Mouse (Mus musculus) G1E-ER4 (cell line): ENCODE measurements around the gene Trim14. TPM values are rescaled to one million over a fixed set of nuclear protein-coding genes. Genes with fewer than 3 reads are reported as not detected.

Experiments used
- GATA1 ChIP-seq: IDR thresholded peaks from one replicate; pipeline ENCODE4 v1.8.0; 2012; ENCODE audit warnings: low read length, inconsistent platforms
- polyA plus RNA-seq: library from polyadenylated mRNA; stranded (reverse); fragments of >175 nt; gene quantifications from 2 replicates; pipeline ENCODE4 v1.2.3, GENCODE M21; 2012

Trim14 gene
- polyA plus RNA-seq, 1 experiment: 17.9 TPM

DNA sequence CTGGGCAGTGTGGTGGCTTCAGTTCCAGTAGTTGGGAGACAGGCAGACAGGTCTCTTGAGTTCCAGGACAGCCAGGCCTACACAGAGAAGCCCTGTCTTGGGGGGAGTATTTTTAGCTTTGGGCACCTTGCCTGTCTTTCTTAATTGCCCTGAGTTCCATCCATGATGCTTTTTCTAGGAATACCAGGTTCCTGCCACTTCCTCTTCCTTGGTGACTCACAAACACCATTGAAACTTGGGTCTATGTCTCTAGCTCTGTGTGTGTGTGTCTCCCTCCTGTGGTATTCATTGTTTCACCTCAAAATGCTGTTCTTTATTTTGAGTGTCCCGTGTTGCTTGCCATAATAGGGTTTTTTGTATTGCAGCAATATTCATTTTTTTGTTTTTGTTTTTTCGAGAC, 77.5 kb downstream of the Trim14 start:
- no peak for TF ChIP-seq GATA1

DNA sequence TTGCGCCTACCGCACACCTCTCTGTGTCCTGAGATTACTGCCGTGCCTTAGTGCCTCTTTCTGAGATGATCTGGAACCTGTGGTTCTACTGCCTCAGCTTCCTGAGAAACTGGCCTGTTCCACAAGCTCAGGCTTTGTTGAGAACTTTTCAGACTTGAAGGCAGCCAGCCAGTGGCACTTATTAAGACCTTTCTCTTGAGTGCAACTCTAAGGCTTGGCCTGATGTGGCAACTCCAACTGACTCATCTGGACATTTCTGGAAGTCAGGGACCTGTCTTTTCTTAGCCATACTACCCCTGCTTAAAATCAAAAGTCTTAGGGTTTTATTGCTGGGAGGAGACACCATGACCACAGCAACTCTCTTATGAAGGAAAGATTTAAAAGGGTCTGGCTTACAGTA, 78.8 kb downstream of the Trim14 start:
- no peak for TF ChIP-seq GATA1

DNA sequence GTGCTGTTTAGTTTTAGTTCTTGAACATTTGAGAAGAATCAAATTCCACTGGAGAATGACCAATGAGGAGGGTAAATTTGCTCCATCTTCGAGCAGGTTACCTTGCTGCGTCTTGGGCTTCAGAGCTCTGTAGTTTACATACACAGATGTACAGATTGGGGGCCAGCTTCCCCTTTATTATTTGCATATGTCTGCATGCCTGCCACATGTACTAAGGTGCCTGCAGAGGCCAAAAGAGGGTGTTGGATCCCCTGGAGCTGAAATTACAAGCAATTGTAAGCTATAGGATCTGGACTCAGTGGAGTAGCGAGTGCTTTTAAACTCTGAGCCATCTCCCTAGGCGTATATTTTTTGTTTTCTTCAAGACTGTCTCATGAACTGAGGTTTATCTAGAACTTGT, 79.2 kb downstream of the Trim14 start:
- no peak for TF ChIP-seq GATA1

DNA sequence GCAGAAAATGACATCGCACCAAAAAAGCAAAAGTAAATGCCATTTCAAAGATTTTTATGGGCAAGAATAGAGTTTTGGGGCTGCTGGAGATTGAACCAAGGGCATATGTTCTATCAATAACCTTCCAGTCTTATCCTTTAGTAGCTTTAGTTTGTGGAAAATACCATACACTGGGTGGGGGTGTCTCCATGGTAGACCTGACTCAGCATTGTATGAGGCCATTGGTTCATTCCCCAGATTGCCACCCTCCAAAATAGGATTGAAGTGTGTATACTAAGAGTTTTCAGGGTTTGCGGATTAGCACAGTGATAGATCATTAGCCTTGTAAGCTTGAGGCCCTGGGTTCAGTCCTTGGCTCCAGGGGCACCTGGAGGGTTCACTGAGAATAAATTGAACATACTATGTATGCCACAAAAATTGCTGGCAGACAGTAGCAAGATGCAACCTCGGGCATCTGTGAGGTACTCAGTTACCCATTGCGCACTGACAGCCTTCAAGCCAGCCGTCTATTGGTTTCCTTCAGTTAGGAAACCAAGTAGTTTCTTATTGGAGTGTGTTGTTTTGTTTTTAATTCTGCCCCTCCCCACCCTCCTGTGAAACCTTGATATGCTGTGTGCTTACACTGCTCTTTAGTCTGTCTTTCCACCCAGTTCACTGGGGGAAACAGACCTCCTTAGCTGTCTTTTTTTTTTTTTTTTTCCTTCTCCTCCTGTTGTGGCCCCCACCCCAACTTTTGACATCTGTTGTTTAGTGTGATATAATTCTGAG, 81.7 kb downstream of the Trim14 start:
- TF ChIP-seq GATA1: no peak

DNA sequence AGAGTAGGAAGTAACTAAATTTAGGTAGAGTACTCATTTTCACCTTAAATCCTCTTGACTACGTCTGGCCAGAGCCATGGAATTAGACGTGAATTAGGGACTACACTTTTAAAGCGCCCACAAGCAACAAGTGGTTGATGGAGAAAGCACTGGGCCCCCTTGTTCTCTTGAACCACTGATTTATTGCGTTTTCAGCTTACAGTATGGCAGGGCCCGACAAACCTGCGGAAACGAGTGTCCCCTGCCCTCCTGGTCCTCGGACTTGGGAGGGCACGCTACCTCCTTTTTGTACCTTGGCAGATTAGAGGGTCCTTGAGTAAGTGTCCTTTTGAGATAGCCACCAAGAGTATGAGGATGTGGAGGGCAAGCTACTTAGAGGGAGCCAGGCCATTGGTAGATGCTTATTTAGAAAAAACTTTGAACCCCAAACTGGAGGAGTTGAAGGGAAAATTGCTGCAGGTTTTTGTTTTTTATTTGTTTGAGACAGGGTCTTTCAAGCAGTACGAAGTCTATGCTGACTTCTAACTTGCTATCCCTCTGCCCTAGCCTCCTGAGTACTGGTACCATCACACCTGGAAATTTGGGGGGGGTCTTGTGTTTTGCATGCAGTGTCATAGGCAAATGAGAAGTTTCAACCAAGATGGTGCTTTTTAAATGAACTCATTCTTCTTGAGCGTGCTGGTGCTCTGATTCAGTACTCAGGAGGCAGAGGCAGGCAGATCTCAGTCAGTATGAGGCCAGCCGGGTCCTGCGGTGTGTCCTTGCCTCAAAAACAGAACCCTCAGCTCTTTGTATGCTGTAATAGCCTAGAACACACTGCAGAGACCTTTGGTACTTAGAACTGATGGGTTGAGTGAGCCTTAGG, 82.9 kb downstream of the Trim14 start:
- TF ChIP-seq GATA1: no peak

DNA sequence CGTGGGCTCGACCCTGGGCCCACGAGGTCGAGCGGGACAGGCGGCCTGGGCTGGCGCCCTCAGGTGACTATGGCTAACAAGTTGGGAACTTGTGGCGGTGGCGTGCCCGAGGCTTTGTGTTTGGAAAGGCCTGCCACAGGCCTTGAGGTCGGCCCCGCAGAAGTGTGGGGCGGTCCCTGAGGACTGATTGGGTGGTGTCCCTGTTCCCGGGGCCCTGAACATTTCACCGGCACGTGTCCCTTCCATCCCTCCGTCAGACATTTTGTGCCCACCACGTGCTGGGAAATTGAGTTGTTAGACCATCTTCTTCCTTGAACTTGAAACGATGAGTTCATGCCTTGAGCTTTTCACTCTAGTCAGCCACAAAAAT, 83.5 kb downstream of the Trim14 start:
- TF ChIP-seq GATA1: no peak

DNA sequence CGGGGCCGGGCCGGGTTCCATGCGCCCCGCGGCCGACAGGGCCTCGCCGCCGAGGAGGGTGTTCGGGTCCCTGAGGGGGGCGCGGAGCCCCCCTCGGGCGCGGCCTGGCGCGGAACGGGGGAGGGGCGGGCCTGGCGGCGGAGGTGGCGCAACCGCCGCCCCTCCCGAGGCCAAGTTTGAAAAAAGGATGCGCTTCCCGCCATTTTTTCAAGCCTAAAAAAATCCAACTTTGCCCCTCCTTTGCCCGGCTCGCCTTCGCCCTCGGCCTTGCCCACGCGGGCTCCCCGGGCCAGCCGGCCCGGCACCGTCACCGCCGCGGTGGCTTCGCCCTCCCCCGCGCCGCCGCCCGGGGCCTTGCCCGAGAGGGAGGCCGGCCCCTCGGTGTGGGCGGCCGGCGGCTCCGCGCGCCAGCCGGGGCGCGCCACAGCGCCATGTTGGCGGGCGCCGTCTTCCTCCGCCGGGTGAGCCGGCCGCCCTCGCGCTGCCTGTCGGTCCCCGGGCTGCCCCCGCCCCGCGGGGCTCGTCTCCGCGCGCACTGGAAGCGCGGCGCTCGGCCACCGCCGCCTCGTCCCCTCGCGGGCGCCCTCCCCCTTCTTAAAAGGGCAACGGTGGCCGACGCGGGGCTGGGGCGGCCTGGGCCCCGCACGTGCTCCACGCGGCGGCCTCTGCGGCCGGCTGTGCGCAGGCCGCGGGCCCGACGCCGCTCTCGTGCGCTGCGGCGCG, 84.0 kb downstream of the Trim14 start:
- TF ChIP-seq GATA1: no peak

DNA sequence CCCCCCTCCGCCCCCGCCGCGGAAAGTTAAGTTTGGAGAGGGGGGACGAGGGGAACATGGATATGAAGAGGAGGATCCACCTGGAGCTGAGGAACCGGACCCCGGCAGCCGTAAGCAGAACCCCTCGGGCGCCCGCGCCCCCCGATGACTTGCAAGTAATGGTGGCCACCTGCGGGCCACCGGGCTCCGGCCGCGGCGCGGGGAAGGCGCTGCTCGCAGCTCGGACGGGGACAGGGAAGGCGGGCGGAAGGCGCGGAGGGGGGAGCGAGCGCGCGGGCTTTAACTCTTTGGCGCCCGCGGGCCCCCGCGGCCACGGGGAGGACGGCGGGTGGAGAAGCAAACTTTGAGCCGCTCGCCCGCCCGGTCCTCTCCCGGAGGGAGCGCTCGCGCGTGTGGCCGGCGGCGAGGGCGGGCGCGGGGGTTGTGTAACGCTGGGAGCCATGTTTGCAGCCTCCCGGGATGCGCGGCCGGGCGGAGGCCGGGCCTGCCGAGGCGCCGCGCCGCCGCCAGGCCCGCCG, 84.6 kb downstream of the Trim14 start:
- TF ChIP-seq GATA1: no peak

DNA sequence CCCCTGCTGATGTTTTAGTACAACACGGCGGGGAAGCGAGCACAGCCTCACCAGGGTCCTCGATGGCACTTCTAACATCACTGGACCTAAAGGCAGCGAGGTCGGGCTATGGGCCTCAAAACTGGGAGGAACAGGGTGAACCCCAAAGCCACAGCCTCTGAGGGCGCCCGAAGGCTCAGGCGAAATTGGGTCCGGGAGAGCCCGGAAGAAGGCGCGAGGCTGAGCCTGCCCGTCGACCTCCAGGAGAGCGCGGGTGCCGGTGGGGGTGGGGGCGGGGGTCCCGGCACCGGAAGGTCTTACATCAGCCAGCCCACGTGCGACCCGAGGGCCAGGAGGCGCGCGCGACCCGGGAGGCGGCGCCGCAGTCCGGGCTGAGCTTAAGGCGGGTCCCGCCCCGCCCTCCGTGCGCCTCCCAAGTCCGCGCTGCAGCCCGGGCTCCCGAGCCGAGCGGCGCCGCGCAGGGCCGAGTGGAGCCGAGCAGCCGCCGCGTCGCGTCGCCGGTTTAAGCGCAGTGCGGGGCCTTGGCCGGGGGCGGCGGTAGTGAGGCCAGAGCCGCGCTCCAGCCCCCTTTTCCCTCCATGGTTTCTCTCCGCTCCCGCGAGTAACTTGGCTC, 85.3 kb downstream of the Trim14 start, which contains the start of gene Anp32b:
Gene Anp32b, plus strand, starts transcription at position 384 of the 613 bp plus-strand sequence.
- TF ChIP-seq GATA1: no peak

DNA sequence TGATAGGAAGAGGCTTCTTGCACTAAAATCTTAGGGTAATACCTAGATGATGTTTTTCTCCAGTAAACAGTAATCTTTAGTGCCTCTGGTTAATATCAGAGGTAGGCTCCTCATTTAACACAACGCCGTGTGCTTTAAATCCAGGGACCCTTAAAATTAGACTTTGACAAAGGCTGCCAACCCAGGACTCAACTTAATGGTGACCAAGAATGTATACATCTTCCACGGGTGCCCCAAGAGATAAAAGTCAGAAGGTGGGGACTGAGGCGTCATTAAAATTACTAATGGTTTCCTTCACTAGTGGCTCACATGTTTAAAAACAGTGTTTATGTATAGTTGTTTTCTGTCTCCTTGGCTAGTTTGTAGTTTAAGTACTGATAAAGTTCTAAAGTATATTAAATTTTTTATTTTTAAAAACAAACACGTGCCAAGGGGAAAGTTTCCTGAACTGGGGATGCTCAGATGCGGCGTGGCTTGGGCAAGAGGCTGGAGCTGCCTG, 85.9 kb downstream of the Trim14 start:
- TF ChIP-seq GATA1: no peak

DNA sequence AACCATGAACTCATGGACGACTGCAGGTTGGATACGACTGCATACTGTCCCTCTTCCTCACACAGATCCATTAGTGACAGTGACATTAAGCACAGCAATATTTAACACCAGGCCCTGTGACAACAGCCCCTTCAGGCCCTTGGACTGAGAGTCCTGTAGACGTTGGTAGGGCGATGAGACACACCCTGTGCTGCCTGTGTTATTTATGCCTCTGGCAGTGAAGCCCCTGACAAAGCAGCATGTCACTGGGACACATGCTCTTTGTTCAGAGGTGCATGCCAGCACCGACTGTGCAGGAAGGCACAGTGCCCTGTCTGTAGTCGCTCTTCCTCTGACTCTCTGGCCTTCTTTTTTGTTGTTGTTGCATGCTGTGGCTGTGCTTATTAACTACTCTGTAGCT, 87.1 kb downstream of the Trim14 start:
- no peak for TF ChIP-seq GATA1

DNA sequence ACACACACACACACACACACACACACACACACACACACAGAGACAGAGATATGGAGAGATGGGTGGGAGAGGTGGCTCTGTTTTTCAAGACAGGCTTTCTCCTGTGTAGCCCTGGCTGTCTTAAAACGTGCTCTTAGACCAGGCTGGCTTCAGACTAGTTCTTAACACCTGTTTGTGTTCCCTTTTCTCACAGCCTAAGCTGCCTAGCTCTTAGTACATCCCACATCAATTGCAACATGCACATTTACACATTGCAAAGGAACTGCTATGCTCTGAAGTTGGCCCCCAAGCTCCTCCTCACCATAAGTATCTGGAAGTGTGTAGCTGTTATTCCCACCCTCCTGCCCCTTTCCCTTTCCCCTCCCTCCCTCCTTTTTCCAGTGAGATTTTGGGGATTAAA, 88.5 kb downstream of the Trim14 start:
- no peak for TF ChIP-seq GATA1

DNA sequence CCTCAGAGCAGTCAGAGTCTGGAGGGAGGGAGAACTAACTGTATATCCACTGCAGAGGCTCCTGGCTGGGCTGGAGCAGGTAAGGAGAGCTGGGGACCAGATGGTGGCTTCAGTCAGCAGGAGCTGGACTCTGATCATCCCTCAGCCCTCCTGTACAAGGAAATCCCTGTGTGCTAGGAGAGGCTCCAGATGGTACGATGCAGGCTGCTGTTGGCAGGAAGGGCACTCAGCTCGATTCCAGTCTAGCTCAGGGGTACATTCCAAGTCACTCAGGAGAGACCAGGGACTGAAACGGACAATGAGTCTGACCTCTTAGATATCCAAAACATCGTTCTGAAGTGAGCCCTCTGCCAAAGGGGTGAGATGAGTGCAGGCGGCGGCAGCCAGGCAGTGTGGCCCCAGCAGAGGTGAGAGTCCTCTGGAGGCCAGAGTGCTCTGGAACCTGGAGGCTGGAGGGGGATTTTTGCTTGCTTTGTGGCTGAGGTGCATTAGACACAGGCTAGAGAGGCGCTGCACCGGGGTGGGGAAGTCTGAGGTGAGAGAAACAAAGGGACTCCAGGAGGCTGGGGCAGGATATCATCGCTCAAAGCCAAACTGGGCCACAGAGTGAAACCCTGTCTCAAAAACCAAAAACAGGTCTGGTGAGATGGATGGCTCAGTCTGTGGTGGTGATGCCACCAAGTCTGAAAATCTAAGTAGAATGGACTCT, 90.5 kb downstream of the Trim14 start:
- TF ChIP-seq GATA1: no peak

Other genes with a start within 250 kb of the Trim14 start
- not detected in 2 replicates for gene Foxe1, start 192.5 kb downstream of the Trim14 start, polyA plus RNA-seq
- gene Trmo, start 146.7 kb downstream of the Trim14 start, polyA plus RNA-seq: 2.4 and 4.3 TPM in 2 replicates
- gene Hemgn, start 122.6 kb downstream of the Trim14 start, polyA plus RNA-seq: 6.7 and 8.3 TPM in 2 replicates
- 1,030 and 1,299 TPM in 2 replicates for gene Anp32b, start 85.2 kb downstream of the Trim14 start, polyA plus RNA-seq
- 59.6 and 64.9 TPM in 2 replicates for gene Nans, start 46.9 kb downstream of the Trim14 start, polyA plus RNA-seq
- gene Coro2a, start 66.1 kb upstream of the Trim14 start, polyA plus RNA-seq: 245 and 299 TPM in 2 replicates
- gene Tbc1d2, start 114.1 kb upstream of the Trim14 start, polyA plus RNA-seq: not detected in 2 replicates